Mouse (Mus musculus) kidney, postnatal 0 days (tissue): ENCODE data around the gene Cdk14. TPM values are rescaled to one million over a fixed set of nuclear protein-coding genes. Genes with fewer than 3 reads are reported as not detected.

Experiments
- ATAC-seq: fragments of 200-750 bp; cut with Nextera tagmentation; replicated peaks from 2 replicates; pipeline ENCODE4 v1.8.0; 2017; ENCODE audit warnings: low read depth, moderate number of reproducible peaks, moderate TSS enrichment, moderate library complexity; ENCODE audit not compliant: low FRiP score
- DNase-seq: peaks from one replicate; pipeline ENCODE4 v3.0.0-alpha.2; 2016; ENCODE audit warnings: low spot score
- H3K27ac ChIP-seq: fragments of 300-500 bp; sonication (generic); 2 replicates; pipeline ENCODE4 v1.5.1; 2014; ENCODE audit warnings: mild to moderate bottlenecking
- H3K27me3 ChIP-seq: fragments of 300-500 bp; sonication (generic); 2 replicates; pipeline ENCODE4 v1.6.1; 2014; ENCODE audit warnings: low read length, mixed read lengths; ENCODE audit not compliant: insufficient read depth
- H3K36me3 ChIP-seq: fragments of 300-500 bp; sonication (generic); 2 replicates; pipeline ENCODE4 v1.6.1; 2014; ENCODE audit warnings: low read length, mixed read lengths; ENCODE audit not compliant: insufficient read depth
- H3K4me1 ChIP-seq: fragments of 300-500 bp; sonication (generic); replicated peaks from 2 replicates; pipeline ENCODE4 v1.6.1; 2014; ENCODE audit warnings: antibody characterized with exemption, low read length, mixed read lengths; ENCODE audit not compliant: insufficient read depth
- H3K4me2 ChIP-seq: fragments of 300-500 bp; sonication (generic); 2 replicates; pipeline ENCODE4 v1.6.1; 2014; ENCODE audit warnings: mild to moderate bottlenecking, low read length, moderate library complexity, mixed read lengths
- H3K4me3 ChIP-seq: fragments of 300-500 bp; sonication (generic); replicated peaks from 2 replicates; pipeline ENCODE4 v1.5.1; 2014; ENCODE audit warnings: low read depth, low read length
- H3K9ac ChIP-seq: fragments of 300-500 bp; sonication (generic); 2 replicates; pipeline ENCODE4 v1.6.1; 2014; ENCODE audit warnings: low read depth, low read length
- H3K9me3 ChIP-seq: fragments of 300-500 bp; sonication (generic); replicated peaks from 2 replicates; pipeline ENCODE4 v1.6.1; 2016; ENCODE audit warnings: low read length, inconsistent platforms, mixed read lengths
- CTCF ChIP-seq: IDR thresholded peaks from 2 replicates; pipeline ENCODE4 v1.5.1; 2016; ENCODE audit warnings: antibody characterized with exemption, low read depth, mild to moderate bottlenecking, moderate library complexity
- WGBS: fragments of 180-500 bp; shearing (Covaris S2); extraction: QIAGEN DNeasy Blood & Tissue Kit; methylation state at CpG from one replicate; pipeline ENCODE4 v1.1.7; 2014; 5-methylcytosine and 5-hydroxymethylcytosine counted together
- polyA plus RNA-seq: library from polyadenylated mRNA; unstranded; fragments of >200 nt; fragmentation: Nextera tagmentation; extraction: Ambion mirVana; gene quantifications from 2 replicates; pipeline ENCODE4 v1.2.1, GENCODE M21; 2015

The Cdk14 gene
- polyA plus RNA-seq, 1 experiment from 2014 or later: 8.8 TPM

GRCm38 (mm10) chr5:4790265-4790664 lies 629.8 kb downstream of the Cdk14 start:
- H3K27ac ChIP-seq: no peak overlapping the region
- no peaks in the 10 kb centered on the region for H3K4me1 ChIP-seq
- no peaks in the 10 kb centered on the region for H3K9me3 ChIP-seq
- no peak overlapping the region for H3K4me3 ChIP-seq
- H3K36me3 ChIP-seq: no peaks in the 10 kb centered on the region
- H3K27me3 ChIP-seq: no peaks in the 10 kb centered on the region
- no peak overlapping the region for H3K4me2 ChIP-seq
- no peak for TF ChIP-seq CTCF
- ATAC-seq (no peak), DNase-seq (no peak)
- WGBS: 90% methylated on average over 4 of the region's 4 CpGs
- H3K9ac ChIP-seq: no peak overlapping the region

- Histone ChIP-seq H3K4me3 (no peak overlapping the region), H3K27ac (no peak overlapping the region), H3K4me1 (no peaks in the 10 kb centered on the region), H3K36me3 (no peaks in the 10 kb centered on the region), H3K4me2 (no peak overlapping the region), H3K9ac (no peak overlapping the region), H3K9me3 (no peaks in the 10 kb centered on the region), H3K27me3 (no peaks in the 10 kb centered on the region)
- ATAC-seq (no peak), DNase-seq (no peak)
- WGBS: 71% methylated on average over 3 of the region's 3 CpGs
- no peak for TF ChIP-seq CTCF
These were observed 631.6 kb downstream of the Cdk14 start for GRCm38 (mm10) chr5:4788484-4788883.

- WGBS: 51% methylated on average over 3 of the region's 3 CpGs
- ATAC-seq: no peak
These were observed 633.3 kb downstream of the Cdk14 start for GRCm38 (mm10) chr5:4786816-4787215.

DNA sequence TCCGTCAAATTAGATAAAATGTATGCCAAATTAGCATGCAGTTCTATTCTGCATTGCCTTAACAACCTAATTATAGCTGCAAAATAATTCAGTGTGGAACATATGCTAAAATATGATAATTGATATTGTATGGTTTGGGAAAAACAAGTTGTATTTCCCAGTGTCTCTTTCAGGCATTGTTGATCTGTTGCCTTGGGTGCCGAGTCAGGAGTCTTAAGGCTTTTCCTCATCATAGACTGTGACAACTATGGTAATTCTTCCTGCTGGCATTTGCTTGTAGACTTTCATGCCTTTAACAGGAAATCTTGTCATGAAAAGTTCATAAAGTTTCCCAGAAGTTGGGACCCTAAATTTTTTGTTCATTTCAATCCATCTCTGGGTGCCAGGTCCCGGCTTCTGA lies 641.8 kb downstream of the Cdk14 start:
- no peak overlapping the region for H3K9ac ChIP-seq
- H3K4me2 ChIP-seq: no peak overlapping the region
- no peak overlapping the region for H3K4me3 ChIP-seq
- TF ChIP-seq CTCF: no peak
- ATAC-seq (no peak), DNase-seq (no peak)
- H3K27me3 ChIP-seq: no peaks in the 10 kb centered on the region
- H3K4me1 ChIP-seq: no peaks in the 10 kb centered on the region
- H3K9me3 ChIP-seq: no peaks in the 10 kb centered on the region
- no peaks in the 10 kb centered on the region for H3K36me3 ChIP-seq
- H3K27ac ChIP-seq: no peak overlapping the region
- 89% methylated on average over 3 of the region's 3 CpGs for WGBS

More at GRCm38 (mm10) chr5:4786816-4787215, 633.3 kb downstream of the Cdk14 start:
- no peak overlapping the region for H3K4me3 ChIP-seq
- no peaks in the 10 kb centered on the region for H3K27me3 ChIP-seq
- H3K9ac ChIP-seq: no peak overlapping the region
- no peaks in the 10 kb centered on the region for H3K4me1 ChIP-seq
- H3K4me2 ChIP-seq: no peak overlapping the region
- H3K9me3 ChIP-seq: no peaks in the 10 kb centered on the region
- TF ChIP-seq CTCF: no peak
- H3K27ac ChIP-seq: no peak overlapping the region
- no peaks in the 10 kb centered on the region for H3K36me3 ChIP-seq
- DNase-seq: peak; percentile 10

- WGBS: 25% methylated on average over 2 of the region's 2 CpGs
- Histone ChIP-seq H3K9me3 (no peaks in the 10 kb centered on the region), H3K36me3 (no peaks in the 10 kb centered on the region), H3K27me3 (no peaks in the 10 kb centered on the region), H3K9ac (no peak overlapping the region), H3K27ac (no peak overlapping the region), H3K4me1 (no peaks in the 10 kb centered on the region), H3K4me2 (no peak overlapping the region), H3K4me3 (no peak overlapping the region)
- TF ChIP-seq CTCF: no peak
- no peak for DNase-seq
- ATAC-seq: no peak
These were observed 643.6 kb downstream of the Cdk14 start for GRCm38 (mm10) chr5:4776495-4776894.

- WGBS: 59% methylated on average over 9 of the region's 9 CpGs
- ATAC-seq: no peak
- H3K27ac ChIP-seq: no peak overlapping the region
These were observed 646.9 kb downstream of the Cdk14 start for GRCm38 (mm10) chr5:4773090-4773772.

DNA sequence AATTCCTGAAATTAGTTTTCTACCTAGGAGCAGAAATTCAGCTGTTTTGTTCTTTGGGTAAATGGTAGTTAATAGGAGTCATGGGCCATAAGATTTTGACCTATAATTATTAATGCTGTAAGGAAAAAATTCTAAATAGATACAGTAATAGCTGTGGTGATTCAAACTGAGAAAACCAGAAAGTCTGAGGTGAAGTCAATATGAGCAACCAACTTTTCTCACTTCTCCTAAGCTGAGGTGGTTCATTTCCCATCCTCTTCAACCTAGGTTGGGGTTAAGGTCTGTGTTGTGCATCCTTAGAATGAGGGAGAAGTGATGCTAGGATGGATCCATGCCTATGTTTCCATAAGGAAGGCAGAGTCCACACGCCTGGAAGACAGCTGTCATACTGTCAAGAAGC lies 649.5 kb downstream of the Cdk14 start:
- Histone ChIP-seq H3K4me1 (no peaks in the 10 kb centered on the region), H3K36me3 (no peaks in the 10 kb centered on the region), H3K4me3 (no peak overlapping the region), H3K27ac (no peak overlapping the region), H3K27me3 (no peaks in the 10 kb centered on the region), H3K4me2 (no peak overlapping the region), H3K9ac (no peak overlapping the region), H3K9me3 (no peaks in the 10 kb centered on the region)
- WGBS: 80% methylated on average over 1 of the region's 1 CpGs
- no peak for ATAC-seq
- TF ChIP-seq CTCF: no peak
- no peak for DNase-seq

More at GRCm38 (mm10) chr5:4773090-4773772, 646.9 kb downstream of the Cdk14 start:
- TF ChIP-seq CTCF: no peak
- Histone ChIP-seq H3K4me2 (no peak overlapping the region), H3K36me3 (no peaks in the 10 kb centered on the region), H3K4me1 (no peaks in the 10 kb centered on the region), H3K27me3 (no peaks in the 10 kb centered on the region), H3K4me3 (no peak overlapping the region), H3K9ac (no peak overlapping the region), H3K9me3 (no peaks in the 10 kb centered on the region)
- DNase-seq: no peak
